Mouse (Mus musculus) midbrain, embryonic 12.5 days (tissue): ENCODE measurements around the gene AC124108.1. TPM values are rescaled to one million over a fixed set of nuclear protein-coding genes. Genes with fewer than 3 reads are reported as not detected.

ENCODE experiments used
- ATAC-seq: fragments of 200-750 bp; cut with Nextera tagmentation; 2 replicates; pipeline ENCODE4 v1.8.0; 2017; ENCODE audit warnings: low read depth, moderate TSS enrichment, moderate library complexity; ENCODE audit not compliant: low FRiP score
- H3K27ac ChIP-seq: fragments of 300-500 bp; sonication (generic); replicated peaks from 2 replicates; pipeline ENCODE4 v1.5.1; 2016; ENCODE audit warnings: mild to moderate bottlenecking
- H3K27me3 ChIP-seq: fragments of 300-500 bp; sonication (generic); 2 replicates; pipeline ENCODE4 v1.6.1; 2016; ENCODE audit warnings: mild to moderate bottlenecking
- H3K36me3 ChIP-seq: fragments of 300-500 bp; sonication (generic); 2 replicates; pipeline ENCODE4 v1.6.1; 2016
- H3K4me1 ChIP-seq: fragments of 300-500 bp; sonication (generic); 2 replicates; pipeline ENCODE4 v1.6.1; 2016
- H3K4me2 ChIP-seq: fragments of 300-500 bp; sonication (generic); replicated peaks from 2 replicates; pipeline ENCODE4 v1.6.1; 2016; ENCODE audit warnings: mild to moderate bottlenecking, moderate library complexity
- H3K4me3 ChIP-seq: fragments of 300-500 bp; sonication (generic); 2 replicates; pipeline ENCODE4 v1.5.1; 2016; ENCODE audit warnings: mild to moderate bottlenecking
- H3K9ac ChIP-seq: fragments of 300-500 bp; sonication (generic); replicated peaks from 2 replicates; pipeline ENCODE4 v1.6.1; 2016; ENCODE audit warnings: mild to moderate bottlenecking, moderate library complexity
- H3K9me3 ChIP-seq: fragments of 300-500 bp; sonication (generic); 2 replicates; pipeline ENCODE4 v1.6.1; 2016; ENCODE audit warnings: mild to moderate bottlenecking
- WGBS: fragments of 180-500 bp; shearing (Covaris S2); methylation state at CpG from one replicate; pipeline ENCODE4 v1.1.7; 2016; 5-methylcytosine and 5-hydroxymethylcytosine counted together
- polyA plus RNA-seq: library from polyadenylated mRNA; unstranded; fragments of >200 nt; fragmentation: Nextera tagmentation; extraction: Ambion mirVana; gene quantifications from 2 replicates; pipeline ENCODE4 v1.2.1, GENCODE M21; 2016

Gene AC124108.1
- polyA plus RNA-seq: 6.1 and 7.9 TPM in 2 replicates

DNA sequence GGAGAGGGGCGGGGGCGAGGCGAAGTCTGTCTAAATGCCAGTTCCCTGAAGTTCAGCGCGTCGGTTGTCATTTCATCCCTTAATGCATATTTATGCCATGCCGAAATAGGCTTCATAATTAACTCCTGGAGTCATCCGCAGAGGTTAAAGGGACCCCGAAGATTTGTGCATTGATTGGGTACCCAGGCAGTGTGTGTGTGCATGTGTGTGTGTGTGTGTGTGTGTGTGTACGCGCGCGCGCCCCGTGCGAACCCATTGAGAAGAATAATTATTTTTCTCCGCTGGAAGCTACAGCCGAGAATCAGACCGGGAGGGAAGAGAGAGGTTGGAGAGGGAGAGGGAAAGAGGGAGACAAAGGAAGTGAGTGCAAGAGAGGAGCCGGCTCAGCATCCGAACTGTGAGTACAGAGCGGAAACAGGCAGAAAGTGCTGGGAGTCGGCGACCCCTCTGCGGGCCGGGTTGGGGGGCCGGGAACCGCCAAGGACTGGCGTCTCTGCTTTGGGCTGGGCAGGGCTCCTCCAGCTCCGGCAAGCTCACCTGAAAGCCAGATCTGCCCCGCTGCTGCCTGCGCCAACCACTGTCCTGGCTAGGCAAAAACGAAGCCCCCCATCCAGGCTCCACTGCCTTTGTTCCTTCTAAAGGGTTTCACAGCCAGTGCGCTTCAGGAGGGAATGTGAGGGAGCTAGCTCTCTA lies at the start of gene AC124108.1, which contains the start of gene Lemd1:
Gene AC124108.1 (plus strand): TSS at position 365 of the 693 bp plus-strand sequence.
Gene Lemd1 (plus strand): TSS at position 339 of the 693 bp plus-strand sequence.
- peak within 1 kb of the TSS; percentile 81 for H3K4me2 ChIP-seq
- H3K9me3 ChIP-seq: no peaks in the 10 kb centered on the region
- H3K9ac ChIP-seq: peak within 1 kb of the TSS; percentile 100
- H3K27ac ChIP-seq: peak within 1 kb of the TSS; percentile 100
- H3K27me3 ChIP-seq: peaks cover 21% of the 10 kb centered on the region
- H3K36me3 ChIP-seq: peaks cover 2% of the 10 kb centered on the region; the same call in 1 of the 2 replicates
- peaks cover 63% of the 10 kb centered on the region for H3K4me1 ChIP-seq
- under 1% methylated on average over 34 of the region's 34 CpGs for WGBS
- H3K4me3 ChIP-seq: peak within 1 kb of the TSS; percentile 96
- ATAC-seq: no peak

DNA sequence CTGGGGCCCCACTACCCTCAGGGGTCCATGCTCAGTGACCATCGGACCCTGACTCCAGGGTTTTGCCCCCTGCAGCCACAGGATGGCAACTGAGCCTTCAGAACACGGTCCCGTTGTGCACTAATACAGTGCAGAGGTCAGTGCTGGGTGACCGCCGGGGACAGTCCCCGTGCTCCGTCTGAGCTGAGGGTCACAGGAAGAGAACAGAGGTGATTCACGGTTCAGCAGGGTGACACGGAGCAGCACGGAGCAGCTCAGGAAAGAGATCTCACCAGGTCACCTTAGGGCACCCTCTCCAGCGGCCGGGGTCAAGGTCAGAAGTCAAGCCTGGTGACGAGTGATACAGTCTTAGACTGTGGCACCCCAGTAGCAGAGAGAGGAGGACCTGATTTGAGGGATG lies 49.5 kb upstream of the AC124108.1 start:
- H3K4me2 ChIP-seq: no peak overlapping the region
- no peak for ATAC-seq
- H3K9ac ChIP-seq: no peak overlapping the region
- H3K9me3 ChIP-seq: no peaks in the 10 kb centered on the region
- peaks cover 24% of the 10 kb centered on the region for H3K4me1 ChIP-seq
- peaks cover 62% of the 10 kb centered on the region for H3K27me3 ChIP-seq
- no peaks in the 10 kb centered on the region for H3K36me3 ChIP-seq
- H3K4me3 ChIP-seq: no peak overlapping the region
- no peak overlapping the region for H3K27ac ChIP-seq
- 61% methylated on average over 13 of the region's 13 CpGs for WGBS

GRCm38 (mm10) chr1:132143079-132143478 lies 48.2 kb upstream of the AC124108.1 start:
- WGBS: 90% methylated on average over 5 of the region's 5 CpGs
- H3K4me2 ChIP-seq: no peak overlapping the region
- no peak for ATAC-seq
- H3K4me3 ChIP-seq: no peak overlapping the region
- H3K9ac ChIP-seq: no peak overlapping the region
- no peak overlapping the region for H3K27ac ChIP-seq
- no peaks in the 10 kb centered on the region for H3K36me3 ChIP-seq
- H3K9me3 ChIP-seq: no peaks in the 10 kb centered on the region
- peaks cover 49% of the 10 kb centered on the region for H3K27me3 ChIP-seq
- H3K4me1 ChIP-seq: peaks cover 24% of the 10 kb centered on the region

DNA sequence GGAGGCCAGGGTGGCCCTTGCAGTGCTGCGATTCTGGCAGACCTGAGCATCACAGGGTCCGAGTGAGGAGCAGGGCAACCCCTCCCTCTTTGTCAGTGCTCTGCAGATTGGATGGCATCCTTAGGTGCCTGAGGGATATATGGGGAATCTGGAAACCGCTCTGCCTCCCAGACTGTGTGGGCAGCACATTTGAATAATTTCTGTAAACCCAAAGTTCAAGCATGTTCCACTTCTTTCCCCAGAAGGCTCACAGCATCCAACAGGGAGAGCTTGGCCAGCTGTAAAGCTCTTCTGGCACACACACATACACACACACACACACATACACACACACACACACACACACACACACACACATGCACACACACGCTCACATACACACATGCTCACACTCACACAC lies 47.5 kb upstream of the AC124108.1 start:
- no peaks in the 10 kb centered on the region for H3K9me3 ChIP-seq
- ATAC-seq: no peak
- H3K4me3 ChIP-seq: no peak overlapping the region
- no peaks in the 10 kb centered on the region for H3K36me3 ChIP-seq
- no peak overlapping the region for H3K9ac ChIP-seq
- peaks cover 24% of the 10 kb centered on the region for H3K4me1 ChIP-seq
- peak overlapping the region; percentile 3; the same call in 1 of the 2 replicates for H3K27ac ChIP-seq
- WGBS: 62% methylated on average over 4 of the region's 4 CpGs
- H3K27me3 ChIP-seq: peaks cover 42% of the 10 kb centered on the region
- H3K4me2 ChIP-seq: no peak overlapping the region

DNA sequence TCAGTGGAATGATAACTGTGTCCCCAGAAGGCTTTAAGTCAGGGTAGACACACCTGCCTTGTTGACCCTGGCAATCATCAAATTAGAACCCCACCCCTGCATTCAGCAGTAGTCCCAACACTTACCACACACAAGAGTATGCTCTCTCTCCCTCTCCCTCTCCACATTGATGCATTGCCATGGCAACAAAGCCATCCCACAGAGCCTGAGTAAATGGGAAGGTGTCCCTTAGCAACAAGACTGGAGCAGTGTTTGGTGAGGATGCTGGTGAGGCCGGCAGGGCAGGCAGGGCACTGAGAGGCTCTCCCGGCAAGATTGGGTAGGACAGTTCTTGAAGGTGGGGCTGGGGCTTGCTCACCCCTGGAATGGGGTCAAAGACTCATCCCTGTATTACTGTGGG lies 47.0 kb upstream of the AC124108.1 start:
- peak; percentile 75 for ATAC-seq
- H3K4me2 ChIP-seq: no peak overlapping the region
- H3K27me3 ChIP-seq: peaks cover 37% of the 10 kb centered on the region
- no peaks in the 10 kb centered on the region for H3K9me3 ChIP-seq
- H3K36me3 ChIP-seq: no peaks in the 10 kb centered on the region
- no peak overlapping the region for H3K9ac ChIP-seq
- 15% methylated on average over 2 of the region's 2 CpGs for WGBS
- H3K4me1 ChIP-seq: peaks cover 19% of the 10 kb centered on the region
- H3K27ac ChIP-seq: 0 out of 2 replicates have a peak overlapping the region, but pooled peaks have one; percentile 3
- no peak overlapping the region for H3K4me3 ChIP-seq

- Histone ChIP-seq H3K36me3 (no peaks in the 10 kb centered on the region), H3K4me3 (no peak overlapping the region), H3K4me1 (peaks cover 14% of the 10 kb centered on the region), H3K9ac (no peak overlapping the region), H3K4me2 (no peak overlapping the region), H3K9me3 (no peaks in the 10 kb centered on the region), H3K27ac (0 out of 2 replicates have a peak overlapping the region, but pooled peaks have one; percentile 2), H3K27me3 (peaks cover 31% of the 10 kb centered on the region)
- 74% methylated on average over 3 of the region's 3 CpGs for WGBS
- peak; percentile 19; the same call in 1 of the 2 replicates for ATAC-seq
Observed at GRCm38 (mm10) chr1:132144837-132145236, 46.4 kb upstream of the AC124108.1 start.

DNA sequence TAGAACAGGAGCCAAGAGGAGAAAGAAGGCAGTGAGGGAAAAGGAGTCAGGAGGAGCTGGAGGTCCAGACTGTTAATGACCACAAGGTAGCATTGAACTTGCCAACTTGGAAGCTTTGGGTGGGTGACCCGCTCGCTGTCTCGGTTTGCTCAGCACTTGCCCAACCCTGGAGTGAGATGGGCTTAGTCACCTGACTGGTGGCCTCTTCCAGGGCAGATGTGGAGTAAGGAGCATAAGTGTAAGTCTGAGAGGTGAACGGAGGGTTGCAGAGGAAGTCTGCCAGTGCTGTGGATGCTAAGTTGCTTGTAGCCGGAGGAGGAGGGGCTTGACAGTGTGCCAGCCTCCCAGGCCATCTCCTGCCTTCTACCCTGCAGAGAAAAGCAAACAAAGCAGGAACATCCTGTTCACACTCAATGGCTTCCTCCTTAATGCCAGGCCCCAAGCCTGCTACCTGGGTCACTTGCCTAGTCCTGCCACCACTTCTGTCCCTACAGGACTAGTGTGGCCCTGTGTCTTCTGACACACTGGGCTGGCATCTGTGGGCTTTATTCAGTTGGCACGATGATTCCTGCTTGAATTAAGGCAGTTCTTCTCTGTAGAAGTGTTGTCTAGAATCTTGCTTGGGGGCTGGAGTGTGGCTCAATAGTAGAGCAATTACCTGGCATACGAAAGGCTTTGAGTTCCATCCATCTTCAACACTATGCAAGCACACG lies 45.1 kb upstream of the AC124108.1 start:
- 93% methylated on average over 8 of the region's 8 CpGs for WGBS
- Histone ChIP-seq H3K4me3 (no peak overlapping the region), H3K4me1 (peaks cover 14% of the 10 kb centered on the region), H3K4me2 (no peak overlapping the region), H3K9me3 (no peaks in the 10 kb centered on the region), H3K27me3 (peaks cover 23% of the 10 kb centered on the region), H3K27ac (no peak overlapping the region), H3K9ac (no peak overlapping the region), H3K36me3 (no peaks in the 10 kb centered on the region)
- ATAC-seq: no peak

DNA sequence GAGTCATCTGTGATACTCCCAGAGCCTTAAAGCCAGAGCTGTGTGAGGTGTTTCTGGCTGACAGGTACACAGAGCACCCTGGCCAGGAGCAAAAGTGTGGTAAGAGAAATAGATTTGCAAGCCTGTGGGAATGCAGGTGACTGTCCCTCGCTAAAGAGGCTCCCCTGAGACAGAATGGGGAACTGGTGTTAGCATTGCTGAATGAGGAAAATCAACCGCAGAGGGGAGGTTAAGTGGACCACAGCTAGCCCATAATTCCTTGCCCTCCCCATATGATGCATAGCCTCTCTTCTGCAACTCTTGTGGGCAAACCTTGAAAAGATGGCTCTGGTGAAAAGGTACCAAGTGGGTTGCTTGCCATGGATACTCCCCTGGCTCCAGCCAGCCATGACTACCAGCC lies 41.8 kb upstream of the AC124108.1 start:
- Histone ChIP-seq H3K27me3 (peaks cover 21% of the 10 kb centered on the region), H3K9ac (no peak overlapping the region), H3K4me3 (no peak overlapping the region), H3K4me1 (peaks cover 5% of the 10 kb centered on the region), H3K27ac (no peak overlapping the region), H3K4me2 (no peak overlapping the region), H3K36me3 (no peaks in the 10 kb centered on the region), H3K9me3 (no peaks in the 10 kb centered on the region)
- WGBS: 68% methylated on average over 2 of the region's 2 CpGs
- ATAC-seq: no peak

GRCm38 (mm10) chr1:132150171-132150570 lies 41.1 kb upstream of the AC124108.1 start:
- H3K9ac ChIP-seq: no peak overlapping the region
- WGBS: 60% methylated on average over 1 of the region's 1 CpGs
- ATAC-seq: no peak
- H3K4me1 ChIP-seq: no peaks in the 10 kb centered on the region
- H3K4me3 ChIP-seq: no peak overlapping the region
- no peak overlapping the region for H3K27ac ChIP-seq
- no peaks in the 10 kb centered on the region for H3K36me3 ChIP-seq
- H3K27me3 ChIP-seq: peaks cover 21% of the 10 kb centered on the region
- no peak overlapping the region for H3K4me2 ChIP-seq
- H3K9me3 ChIP-seq: no peaks in the 10 kb centered on the region

GRCm38 (mm10) chr1:132150817-132151601 lies 40.2 kb upstream of the AC124108.1 start:
- Histone ChIP-seq H3K4me1 (no peaks in the 10 kb centered on the region), H3K9me3 (no peaks in the 10 kb centered on the region), H3K9ac (no peak overlapping the region; the same call in 1 of the 2 replicates), H3K36me3 (no peaks in the 10 kb centered on the region), H3K4me3 (no peak overlapping the region), H3K27me3 (peaks cover 21% of the 10 kb centered on the region), H3K4me2 (no peak overlapping the region), H3K27ac (no peak overlapping the region)
- ATAC-seq: no peak
- WGBS: 74% methylated on average over 15 of the region's 15 CpGs

GRCm38 (mm10) chr1:132151908-132152307 lies 39.3 kb upstream of the AC124108.1 start:
- ATAC-seq: no peak

More at GRCm38 (mm10) chr1:132151908-132152307, 39.3 kb upstream of the AC124108.1 start:
- no peak overlapping the region for H3K9ac ChIP-seq
- H3K4me1 ChIP-seq: no peaks in the 10 kb centered on the region
- H3K27me3 ChIP-seq: peaks cover 17% of the 10 kb centered on the region
- no peak overlapping the region for H3K27ac ChIP-seq
- no peaks in the 10 kb centered on the region for H3K36me3 ChIP-seq
- H3K4me3 ChIP-seq: no peak overlapping the region
- H3K9me3 ChIP-seq: no peaks in the 10 kb centered on the region
- no peak overlapping the region for H3K4me2 ChIP-seq
- 73% methylated on average over 2 of the region's 2 CpGs for WGBS
